Mouse (Mus musculus): ENCODE results near the gene Zfyve1.

The Zfyve1 gene

GRCm38 (mm10) chr12:83520311-83520890, 76.6 kb downstream of the Zfyve1 start, which contains the start of gene Dcaf4:
TSS of gene Dcaf4 (plus strand) at chr12:83520466.
- DNase-seq: peak; percentile 92 to 97

GRCm38 (mm10) chr12:83517580-83517979, 79.4 kb downstream of the Zfyve1 start:
- no peak for DNase-seq

GRCm38 (mm10) chr12:83514216-83514615, 82.8 kb downstream of the Zfyve1 start:
- DNase-seq: no peak

- no peak for DNase-seq
Observed at GRCm38 (mm10) chr12:83513185-83513584, 83.8 kb downstream of the Zfyve1 start.

DNA sequence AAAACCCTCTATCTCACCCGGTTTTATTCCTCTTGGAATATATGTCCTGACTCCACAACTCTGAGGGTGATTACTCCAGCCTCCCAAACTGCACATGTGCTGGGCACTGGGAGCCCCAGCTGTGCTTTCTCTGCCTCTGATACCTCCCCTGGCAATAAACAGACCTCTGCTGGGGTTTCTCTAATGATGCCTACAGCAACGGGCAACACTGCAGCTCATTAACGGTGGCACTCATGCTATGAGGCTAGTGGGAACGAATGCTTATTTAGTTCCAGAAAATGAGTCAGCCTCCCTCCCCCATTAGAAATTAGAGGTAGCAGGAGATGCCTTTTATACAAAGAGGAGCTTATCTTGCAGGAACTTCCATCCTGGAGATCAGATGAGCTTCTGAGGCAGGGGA, 84.2 kb downstream of the Zfyve1 start:
- DNase-seq: no peak

- DNase-seq: no peak
Observed at GRCm38 (mm10) chr12:83510586-83510985, 86.4 kb downstream of the Zfyve1 start.

GRCm38 (mm10) chr12:83506543-83506942, 90.5 kb downstream of the Zfyve1 start:
- no peak for DNase-seq

- no peak for DNase-seq
Observed at GRCm38 (mm10) chr12:83502190-83502589, 94.8 kb downstream of the Zfyve1 start.

DNA sequence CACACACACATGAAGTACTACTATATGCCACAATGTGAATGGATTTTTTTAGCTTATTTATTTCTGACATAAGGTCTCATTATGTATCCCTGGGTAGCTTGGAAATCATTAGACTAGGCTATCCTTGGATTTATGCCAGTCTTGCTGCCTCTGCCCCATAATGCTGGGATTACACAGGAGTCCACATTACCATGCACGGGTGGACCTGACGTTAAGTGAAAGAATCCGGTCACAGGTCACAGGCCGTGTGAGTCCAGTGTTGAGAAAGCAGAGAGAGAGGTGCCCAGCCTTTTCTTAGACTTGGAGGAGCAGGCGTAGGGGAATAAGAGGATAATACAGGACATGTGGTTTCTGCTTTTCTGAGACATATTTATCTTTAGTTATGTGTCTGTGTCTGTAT, 97.8 kb downstream of the Zfyve1 start:
- DNase-seq: no peak

DNA sequence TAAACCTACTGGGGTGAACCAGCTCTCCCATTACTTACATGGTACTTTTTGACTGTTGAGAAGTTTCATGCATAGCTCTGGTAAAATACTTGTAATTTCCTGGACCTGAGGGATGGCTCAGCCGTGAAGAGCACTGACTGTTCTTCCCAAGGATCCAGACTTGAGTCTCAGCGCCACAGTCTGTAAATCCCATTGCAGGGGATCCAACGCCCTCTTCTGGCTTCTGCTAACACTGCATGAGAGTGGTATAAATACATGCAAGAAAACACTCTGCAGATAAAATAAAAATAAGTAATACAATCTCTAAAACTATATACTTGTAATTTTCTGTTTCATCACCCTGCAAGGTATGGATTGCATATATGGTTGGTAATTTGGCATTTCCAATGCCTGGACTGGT, 99.1 kb downstream of the Zfyve1 start:
- no peak for DNase-seq

DNA sequence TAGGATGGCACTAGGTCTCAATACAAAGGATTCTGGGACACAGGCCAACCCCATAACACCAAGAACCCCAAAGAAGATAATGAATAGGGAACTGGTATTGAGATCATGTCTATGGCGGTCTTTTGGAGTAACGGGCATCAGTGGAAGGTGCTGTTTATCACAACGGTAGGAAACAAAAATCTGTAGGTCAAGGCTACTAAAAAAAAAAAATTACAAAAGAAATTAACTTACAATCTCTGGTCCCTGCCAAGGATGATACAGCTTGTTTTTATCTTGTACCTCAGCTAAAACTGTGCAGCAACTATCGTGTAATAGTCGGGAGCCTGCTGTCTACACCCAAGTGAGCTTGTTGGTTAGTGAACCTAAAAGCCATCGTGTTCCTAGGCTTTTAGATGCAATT, 100.3 kb downstream of the Zfyve1 start:
- DNase-seq: no peak
